Mouse (Mus musculus) G1E (cell line): ENCODE measurements around the gene Cacng8. TPM values are rescaled to one million over a fixed set of nuclear protein-coding genes. Genes with fewer than 3 reads are reported as not detected.

Experiments used
- ATAC-seq: 2 replicates; pipeline ENCODE4 v1.8.0; 2016; ENCODE audit warnings: mild to moderate bottlenecking; ENCODE audit not compliant: insufficient number of reproducible peaks, poor library complexity, low FRiP score, severe bottlenecking; ENCODE audit errors: extremely low read depth
- DNase-seq: peaks from one replicate; pipeline ENCODE4 v3.0.0; 2012; ENCODE audit warnings: low spot score
- H3K27me3 ChIP-seq: 2 replicates; pipeline ENCODE4 v1.6.1; 2012; ENCODE audit warnings: mild to moderate bottlenecking, low read length, inconsistent platforms; ENCODE audit not compliant: insufficient read depth
- H3K36me3 ChIP-seq: replicated peaks from 2 replicates; pipeline ENCODE3; 2012; ENCODE audit warnings: mild to moderate bottlenecking, inconsistent platforms
- H3K4me1 ChIP-seq: 2 replicates; pipeline ENCODE4 v1.6.1; 2012; ENCODE audit warnings: low read depth, low read length, inconsistent platforms, mixed read lengths; ENCODE audit not compliant: insufficient read depth
- H3K4me3 ChIP-seq: 2 replicates; pipeline ENCODE4 v1.5.1; 2012; ENCODE audit warnings: low read depth, mild to moderate bottlenecking, inconsistent platforms, low read length, moderate library complexity, mixed read lengths
- H3K9me3 ChIP-seq: replicated peaks from 2 replicates; pipeline ENCODE4 v1.6.1; 2012; ENCODE audit warnings: inconsistent platforms
- CTCF ChIP-seq: IDR thresholded peaks from 2 replicates; pipeline ENCODE4 v1.5.1; 2012; ENCODE audit warnings: low read depth, low read length, inconsistent platforms, mixed read lengths
- GATA1 ChIP-seq: IDR thresholded peaks from 2 replicates; pipeline ENCODE4 v1.6.1; 2012; ENCODE audit warnings: borderline replicate concordance, low read length, inconsistent platforms, mixed read lengths
- GATA2 ChIP-seq: IDR thresholded peaks from 2 replicates; pipeline ENCODE4 v1.6.1; 2012; ENCODE audit warnings: low read depth, low read length, inconsistent platforms, borderline replicate concordance
- POLR2AphosphoS5 ChIP-seq: IDR thresholded peaks from 2 replicates; pipeline ENCODE4 v1.6.1; 2012; ENCODE audit warnings: low read depth, low read length, inconsistent platforms; ENCODE audit not compliant: insufficient replicate concordance
- TAL1 ChIP-seq: conservative IDR thresholded peaks from 2 replicates; pipeline ENCODE4 v1.6.1; 2012; ENCODE audit warnings: low read depth, low read length, inconsistent platforms, mixed read lengths
- polyA plus RNA-seq: library from polyadenylated mRNA; stranded (reverse); fragments of >175 nt; gene quantifications from 2 replicates; pipeline ENCODE4 v1.2.3, GENCODE M21; 2012
- total RNA-seq, 2 experiments: library from RNA; stranded (forward) in 1 of 2; stranded (reverse) in 1 of 2; fragments of 200-1000 nt in 1 of 2; fragments of >200 nt in 1 of 2; fragmentation: Nextera tagmentation in 1 of 2; gene quantifications; 2 replicates each; pipeline ENCODE4 v1.2.3; 2014 to 2017

Cacng8 gene
- total and polyA plus RNA-seq, 3 experiments = not detected

DNA sequence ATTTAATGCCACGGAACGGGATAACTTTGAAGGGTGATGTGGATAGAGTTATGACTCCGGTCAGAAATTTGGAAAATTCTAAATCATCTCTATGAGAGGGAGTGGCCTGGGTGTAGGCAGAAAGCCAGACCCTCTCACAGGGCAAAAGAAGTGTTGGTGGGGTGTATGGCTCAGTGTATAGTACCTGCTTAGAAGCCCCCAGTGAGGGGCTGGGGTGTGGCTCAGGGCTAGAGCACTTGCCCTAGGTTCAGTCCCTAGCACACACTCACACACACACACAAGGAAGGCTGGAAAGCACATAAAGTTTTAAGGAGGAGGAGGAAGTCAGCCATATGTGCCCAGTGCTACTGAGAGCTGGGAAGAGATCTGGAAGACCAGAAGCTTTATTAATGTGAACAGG, 30.8 kb downstream of the Cacng8 start:
- TF ChIP-seq TAL1 (no peak), CTCF (no peak), GATA1 (no peak), POLR2AphosphoS5 (no peak), GATA2 (no peak)
- H3K4me1 ChIP-seq = no peaks in the 10 kb centered on the region
- H3K27me3 ChIP-seq = peaks cover 3% of the 10 kb centered on the region; the same call in 1 of the 2 replicates
- no peak for DNase-seq
- H3K4me3 ChIP-seq = no peak overlapping the region
- no peaks in the 10 kb centered on the region for H3K36me3 ChIP-seq
- H3K9me3 ChIP-seq = no peaks in the 10 kb centered on the region
- no peak for ATAC-seq

- Histone ChIP-seq H3K4me3 (no peak overlapping the region), H3K27me3 (peaks cover 3% of the 10 kb centered on the region; the same call in 1 of the 2 replicates), H3K9me3 (no peaks in the 10 kb centered on the region), H3K36me3 (no peaks in the 10 kb centered on the region), H3K4me1 (no peaks in the 10 kb centered on the region)
- ATAC-seq (no peak), DNase-seq (no peak)
- no peak for TF ChIP-seq GATA1
- TF ChIP-seq CTCF = no peak
- TF ChIP-seq TAL1 = no peak
- no peak for TF ChIP-seq GATA2
- TF ChIP-seq POLR2AphosphoS5 = no peak
These were observed 31.6 kb downstream of the Cacng8 start for GRCm38 (mm10) chr7:3422051-3422450.

DNA sequence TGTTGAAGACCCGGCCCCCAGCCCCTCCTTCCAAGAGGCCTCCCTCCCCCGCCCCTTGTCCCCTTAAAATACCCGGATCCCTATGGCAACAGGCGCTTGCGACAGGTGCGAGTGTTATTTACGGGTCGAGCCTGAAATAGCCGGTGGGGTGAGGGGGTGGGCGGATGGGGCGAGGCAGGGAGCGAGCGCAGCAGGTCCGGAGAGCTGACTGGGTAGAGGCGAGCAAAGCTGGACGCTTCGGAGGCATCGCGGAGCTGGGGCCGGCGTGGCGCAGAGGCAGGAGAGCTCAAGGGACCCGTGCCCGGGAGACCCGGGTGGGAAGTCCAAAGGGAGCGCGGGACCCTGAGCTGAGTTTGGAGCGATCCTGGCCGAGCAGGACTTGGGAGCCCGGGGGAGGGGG, 32.9 kb downstream of the Cacng8 start:
- DNase-seq = no peak
- Histone ChIP-seq H3K36me3 (no peaks in the 10 kb centered on the region), H3K4me3 (no peak overlapping the region), H3K4me1 (no peaks in the 10 kb centered on the region), H3K9me3 (no peaks in the 10 kb centered on the region), H3K27me3 (peaks cover 3% of the 10 kb centered on the region; the same call in 1 of the 2 replicates)
- no peak for TF ChIP-seq GATA2
- TF ChIP-seq CTCF = no peak
- no peak for ATAC-seq

DNA sequence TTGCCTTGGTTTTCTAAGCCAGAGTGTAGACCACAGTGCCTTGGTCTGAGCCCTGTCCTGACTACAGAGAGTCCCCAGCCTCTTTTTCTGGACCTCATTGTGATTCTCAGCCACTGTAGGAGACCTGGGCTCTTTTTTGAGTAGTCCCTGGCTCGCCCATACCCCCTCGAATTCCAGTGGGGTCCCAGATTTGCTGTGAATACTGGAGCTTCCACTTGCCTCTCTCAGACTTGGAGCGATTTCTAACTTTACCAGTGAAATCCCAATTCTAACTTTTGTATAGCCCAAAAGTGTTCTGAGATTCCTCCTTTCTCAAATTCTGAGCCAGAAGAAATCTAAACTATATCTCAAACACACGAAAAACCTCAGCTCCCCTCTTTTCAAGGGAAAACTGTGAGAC, 33.4 kb downstream of the Cacng8 start, which contains the start of gene Cacng6:
TSS of gene Cacng6 (plus strand) at position 301 of the 400 bp plus-strand sequence.
- peaks cover 3% of the 10 kb centered on the region; the same call in 1 of the 2 replicates for H3K27me3 ChIP-seq
- DNase-seq (no peak), ATAC-seq (no peak)
- H3K36me3 ChIP-seq = no peaks in the 10 kb centered on the region
- no peaks in the 10 kb centered on the region for H3K4me1 ChIP-seq
- no peak for TF ChIP-seq TAL1
- no peak for TF ChIP-seq GATA1
- no peak for TF ChIP-seq GATA2
- TF ChIP-seq CTCF = no peak
- no peak for TF ChIP-seq POLR2AphosphoS5
- no peaks in the 10 kb centered on the region for H3K9me3 ChIP-seq
- H3K4me3 ChIP-seq = no peak within 1 kb of the TSS

- Histone ChIP-seq H3K4me3 (no peak overlapping the region), H3K27me3 (peaks cover 3% of the 10 kb centered on the region; the same call in 1 of the 2 replicates), H3K36me3 (no peaks in the 10 kb centered on the region), H3K9me3 (no peaks in the 10 kb centered on the region), H3K4me1 (no peaks in the 10 kb centered on the region)
- TF ChIP-seq POLR2AphosphoS5 (no peak), TAL1 (no peak), CTCF (no peak), GATA2 (no peak), GATA1 (no peak)
- ATAC-seq (no peak), DNase-seq (no peak)
These were observed 34.7 kb downstream of the Cacng8 start for GRCm38 (mm10) chr7:3425141-3425540.

DNA sequence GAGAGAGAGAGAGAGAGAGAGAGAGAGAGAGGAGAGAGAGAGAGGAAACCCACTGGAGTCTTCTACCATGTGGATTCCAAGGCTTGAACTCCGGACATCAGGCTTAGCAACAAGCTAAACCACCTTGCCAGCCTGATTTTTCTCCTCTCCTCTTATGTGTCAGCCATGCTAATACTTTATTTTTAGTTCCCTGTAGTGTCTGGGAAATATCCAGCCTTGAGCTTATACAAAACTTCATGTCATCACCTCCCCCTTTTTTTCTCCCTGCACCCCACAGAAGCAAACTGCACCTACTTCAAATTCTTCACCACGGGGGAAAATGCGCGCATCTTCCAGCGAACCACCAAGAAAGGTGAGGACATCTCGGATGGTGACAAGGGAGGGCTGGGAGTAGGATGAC, 39.7 kb downstream of the Cacng8 start:
- TF ChIP-seq CTCF (no peak), GATA1 (no peak), GATA2 (no peak), TAL1 (no peak), POLR2AphosphoS5 (no peak)
- DNase-seq (no peak), ATAC-seq (no peak)
- no peaks in the 10 kb centered on the region for H3K36me3 ChIP-seq
- peaks cover 4% of the 10 kb centered on the region; the same call in 1 of the 2 replicates for H3K9me3 ChIP-seq
- H3K4me1 ChIP-seq = no peaks in the 10 kb centered on the region
- no peaks in the 10 kb centered on the region for H3K27me3 ChIP-seq
- H3K4me3 ChIP-seq = no peak overlapping the region
